9 mouse cellular contexts compared by ENCODE assay signal in genomic region chr7:132809721-132810120, GRCm38 (mm10). TPM values are rescaled to one million over a fixed set of nuclear protein-coding genes. Genes with fewer than 3 reads are reported as not detected.
DNase-seq lines count a peak whose midpoint lies in the region; ATAC-seq and TF ChIP-seq lines count a peak whose summit lies in the region.
"Had no signal": no experiment of that assay in that cellular context is flagged by ENCODE, and none has a peak within 500 bp of the region (broad histone marks: within the 10 kb centered on the region; RNA-seq: fewer than 3 reads in every experiment).

No protein-coding gene starts in this region.

- H3K27ac ChIP-seq in kidney, adult 2 months (ENCODE audit: insufficient read depth, low read depth, low read length): peak overlapping the region; percentile 94
- H3K27ac ChIP-seq in embryonic facial prominence, embryonic 11.5 days (replicated peaks; ENCODE audit: low read depth, low read length): peak overlapping the region; percentile 60; the same call in 1 of the 2 replicates
- H3K27ac ChIP-seq in hindbrain, embryonic 11.5 days (ENCODE audit: low read depth, low read length): peak overlapping the region; percentile 78
- H3K27ac ChIP-seq in midbrain, embryonic 10.5 days (replicated peaks): peak overlapping the region; percentile 90

- peaks cover 40% of the 10 kb centered on the region for H3K4me1 ChIP-seq in kidney, adult 2 months (ENCODE audit: control insufficient read depth, insufficient read depth, low read length)
- peaks cover 26% of the 10 kb centered on the region for H3K4me1 ChIP-seq in embryonic facial prominence, embryonic 11.5 days (ENCODE audit: control insufficient read depth, insufficient read depth, low read length)
- peaks cover 17% of the 10 kb centered on the region for H3K4me1 ChIP-seq in hindbrain, embryonic 11.5 days (replicated peaks; ENCODE audit: control insufficient read depth, insufficient read depth, low read length)
- peaks cover 93% of the 10 kb centered on the region for H3K4me1 ChIP-seq in midbrain, embryonic 10.5 days

- peak overlapping the region; percentile 26; the same call in 1 of the 2 replicates for H3K4me2 ChIP-seq in embryonic facial prominence, embryonic 11.5 days (ENCODE audit: low read depth, low read length)
- H3K4me2 ChIP-seq in hindbrain, embryonic 11.5 days (replicated peaks; ENCODE audit: low read depth, low read length): 0 out of 2 replicates have a peak overlapping the region, but pooled peaks have one; percentile 2

- 0 out of 2 replicates have a peak overlapping the region, but pooled peaks have one; percentile 9 for H3K9ac ChIP-seq in embryonic facial prominence, embryonic 11.5 days (replicated peaks; ENCODE audit: low read length)
- H3K9ac ChIP-seq in hindbrain, embryonic 11.5 days (ENCODE audit: low read depth, low read length): no peak overlapping the region

- TF ChIP-seq CTCF in kidney, adult 2 months (conservative IDR thresholded peaks at IDR 0.05; ENCODE audit: insufficient read depth, insufficient read length, low read depth, low read length): no peak

- H3K4me3 ChIP-seq in kidney, adult 2 months (ENCODE audit: insufficient read depth, low read depth, low read length): no peak overlapping the region
- H3K4me3 ChIP-seq in embryonic facial prominence, embryonic 11.5 days (ENCODE audit: low read depth, low read length): no peak overlapping the region
- no peak overlapping the region for H3K4me3 ChIP-seq in hindbrain, embryonic 11.5 days (ENCODE audit: low read depth, low read length)
- H3K4me3 ChIP-seq in midbrain, embryonic 10.5 days: peak overlapping the region; percentile 35

- no peak for ATAC-seq in embryonic facial prominence, embryonic 11.5 days (replicated peaks; ENCODE audit: insufficient number of reproducible peaks, low FRiP score, low TSS enrichment, low read depth)
- ATAC-seq in hindbrain, embryonic 11.5 days (ENCODE audit: low FRiP score): no peak
- ATAC-seq: Patski had no signal

- no peak for TF ChIP-seq POLR2A in kidney, adult 2 months (IDR thresholded peaks at IDR 0.05; ENCODE audit: low read depth, low read length)

- 46% methylated on average over 6 of the region's 6 CpGs for WGBS in kidney, adult 2 months
- WGBS in embryonic facial prominence, embryonic 11.5 days: 21% methylated on average over 6 of the region's 6 CpGs
- 18% methylated on average over 6 of the region's 6 CpGs for WGBS in hindbrain, embryonic 11.5 days
- 33% methylated on average over 6 of the region's 6 CpGs for WGBS in midbrain, embryonic 10.5 days

- H3K9me3 ChIP-seq in embryonic facial prominence, embryonic 11.5 days (replicated peaks; ENCODE audit: control insufficient read depth, low read length): no peaks in the 10 kb centered on the region
- no peaks in the 10 kb centered on the region for H3K9me3 ChIP-seq in hindbrain, embryonic 11.5 days (ENCODE audit: control insufficient read depth, low read length)
- no peaks in the 10 kb centered on the region for H3K9me3 ChIP-seq in midbrain, embryonic 10.5 days (replicated peaks)

- H3K27me3 ChIP-seq in kidney, adult 2 months (replicated peaks; ENCODE audit: control insufficient read depth, insufficient read depth, low read length): no peaks in the 10 kb centered on the region
- H3K27me3 ChIP-seq in embryonic facial prominence, embryonic 11.5 days (ENCODE audit: control insufficient read depth, insufficient read depth, low read length): no peaks in the 10 kb centered on the region
- no peaks in the 10 kb centered on the region for H3K27me3 ChIP-seq in hindbrain, embryonic 11.5 days (ENCODE audit: control insufficient read depth, insufficient read depth, low read length)
- no peaks in the 10 kb centered on the region for H3K27me3 ChIP-seq in midbrain, embryonic 10.5 days (ENCODE audit: low read depth, poor library complexity, severe bottlenecking)
- H3K27me3 ChIP-seq: Patski had no signal

- H3K36me3 ChIP-seq in kidney, adult 2 months (ENCODE audit: control insufficient read depth, insufficient read depth, low read length): no peaks in the 10 kb centered on the region
- H3K36me3 ChIP-seq in embryonic facial prominence, embryonic 11.5 days (replicated peaks; ENCODE audit: control insufficient read depth, insufficient read depth, low read depth, low read length): no peaks in the 10 kb centered on the region
- H3K36me3 ChIP-seq in hindbrain, embryonic 11.5 days (ENCODE audit: control insufficient read depth, insufficient read depth, low read length): no peaks in the 10 kb centered on the region
- H3K36me3 ChIP-seq in midbrain, embryonic 10.5 days: no peaks in the 10 kb centered on the region

- no peak for DNase-seq in kidney, adult 2 months
- no peak for DNase-seq in kidney, postnatal 25 days
- DNase-seq in embryonic facial prominence, embryonic 11.5 days (ENCODE audit: low spot score): no peak
- no peak for DNase-seq in hindbrain, embryonic 11.5 days (ENCODE audit: low spot score)
- no peak for DNase-seq in midbrain, embryonic 10.5 days (ENCODE audit: low spot score)
- no peak for DNase-seq in spleen, postnatal 10 days (ENCODE audit: low spot score in 2 of 2)
- no peak for DNase-seq in kidney, adult 18-20 months
- no peak for DNase-seq in adrenal gland, adult 8-10 months

RNA-seq across cellular contexts. Expression of gene Fam53b, which starts 4.0 kb away (rescaled TPM):
- polyA plus RNA-seq in kidney, adult 2 months (2012; rRNA removed): 29.3 and 31.1 TPM in 2 replicates
- polyA plus RNA-seq in embryonic facial prominence, embryonic 11.5 days (2014; fragmentation: Nextera tagmentation; extraction: Ambion mirVana): 11.8 and 16.0 TPM in 2 replicates
- polyA plus RNA-seq in hindbrain, embryonic 11.5 days (2014; fragmentation: Nextera tagmentation; extraction: Ambion mirVana): 16.9 and 17.0 TPM in 2 replicates
- 23.1 and 25.0 TPM in 2 replicates for polyA plus RNA-seq in midbrain, embryonic 10.5 days (2016; fragmentation: Nextera tagmentation; extraction: Ambion mirVana)
- 100 to 1,000 TPM in 1 of 4 experiments, 10 to 100 TPM in 3; 84.3 to 115 (median 87.7) TPM for total RNA-seq in adrenal gland, adult 8-10 months (2022)

RNA-seq across cellular contexts. Expression of gene Eef1akmt2, which starts 42.8 kb away (rescaled TPM):
- 7.7 and 13.0 TPM in 2 replicates for polyA plus RNA-seq in kidney, adult 2 months (2012; rRNA removed)
- polyA plus RNA-seq in embryonic facial prominence, embryonic 11.5 days (2014; fragmentation: Nextera tagmentation; extraction: Ambion mirVana): 84.1 and 90.8 TPM in 2 replicates
- polyA plus RNA-seq in hindbrain, embryonic 11.5 days (2014; fragmentation: Nextera tagmentation; extraction: Ambion mirVana): 93.0 and 93.5 TPM in 2 replicates
- 80.7 and 82.0 TPM in 2 replicates for polyA plus RNA-seq in midbrain, embryonic 10.5 days (2016; fragmentation: Nextera tagmentation; extraction: Ambion mirVana)
- 10 to 100 TPM; 25.1 to 38.6 (median 32.1) TPM for total RNA-seq in adrenal gland, adult 8-10 months (2022)

RNA-seq across cellular contexts. Expression of gene Abraxas2, which starts 49.3 kb away (rescaled TPM):
- 15.7 and 17.9 TPM in 2 replicates for polyA plus RNA-seq in kidney, adult 2 months (2012; rRNA removed)
- polyA plus RNA-seq in embryonic facial prominence, embryonic 11.5 days (2014; fragmentation: Nextera tagmentation; extraction: Ambion mirVana): 39.3 and 41.3 TPM in 2 replicates
- polyA plus RNA-seq in hindbrain, embryonic 11.5 days (2014; fragmentation: Nextera tagmentation; extraction: Ambion mirVana): 39.0 TPM in 2 replicates
- polyA plus RNA-seq in midbrain, embryonic 10.5 days (2016; fragmentation: Nextera tagmentation; extraction: Ambion mirVana): 36.2 and 36.6 TPM in 2 replicates
- 10 to 100 TPM; 30.5 to 39.6 (median 34.8) TPM for total RNA-seq in adrenal gland, adult 8-10 months (2022)
